Mouse (Mus musculus): Measurements from ENCODE around the gene Sh2b1. TPM values are rescaled to one million over a fixed set of nuclear protein-coding genes. Genes with fewer than 3 reads are reported as not detected.

Gene Sh2b1
- polyA plus RNA-seq, 2 experiments, result 8.3 to 12.4 TPM

- no peak overlapping the region for H3K4me3 ChIP-seq (ENCODE audit: insufficient read depth in 1 of 2, low read depth in 2 of 2, low read length in 2 of 2)
- no peak overlapping the region for H3K27ac ChIP-seq
- H3K27me3 ChIP-seq (ENCODE audit: control insufficient read depth, insufficient read depth, low read length), result no peaks in the 10 kb centered on the region
- DNase-seq (ENCODE audit: low read depth in 3 of 3, low spot score in 3 of 3) (peak in 2 of 3 experiments; percentile 36 to 37), ATAC-seq (ENCODE audit: insufficient read depth) (peak; percentile 36; the same call in 1 of the 2 replicates)
- TF ChIP-seq CTCF (IDR thresholded peaks at IDR 0.05; ENCODE audit: low read depth), result peak; percentile 87
- TF ChIP-seq EP300 (IDR thresholded peaks at IDR 0.05; ENCODE audit: low read depth), result no peak
- H3K4me1 ChIP-seq (replicated peaks; ENCODE audit: control insufficient read depth in 2 of 2, insufficient read depth in 2 of 2, low read length in 1 of 2), result peaks cover 0 to 18% of the 10 kb centered on the region in 2 experiments; a peak in 2 of 4 replicates
- no peaks in the 10 kb centered on the region; the same call in 1 of the 2 replicates for H3K36me3 ChIP-seq (replicated peaks; ENCODE audit: control insufficient read depth, insufficient read depth, low read depth)
- H3K9ac ChIP-seq (replicated peaks), result no peak overlapping the region
- WGBS (ENCODE audit: insufficient replicate concordance), result 52% methylated on average over 5 of the region's 5 CpGs
- H3K4me2 ChIP-seq (ENCODE audit: low read depth), result no peak overlapping the region
- no peaks in the 10 kb centered on the region for H3K9me3 ChIP-seq (ENCODE audit: control insufficient read depth, low read length)
These were observed 8.0 kb downstream of the Sh2b1 start for GRCm38 (mm10) chr7:126467271-126467670.

- ATAC-seq (ENCODE audit: insufficient read depth) (no peak), DNase-seq (ENCODE audit: low read depth in 3 of 3, low spot score in 3 of 3) (no peak)
- no peaks in the 10 kb centered on the region for H3K27me3 ChIP-seq (ENCODE audit: control insufficient read depth, insufficient read depth, low read length)
- H3K9ac ChIP-seq (replicated peaks), result no peak overlapping the region
- WGBS (ENCODE audit: insufficient replicate concordance), result 68% methylated on average over 5 of the region's 5 CpGs
- H3K4me3 ChIP-seq (ENCODE audit: insufficient read depth in 1 of 2, low read depth in 2 of 2, low read length in 2 of 2), result no peak overlapping the region
- H3K9me3 ChIP-seq (ENCODE audit: control insufficient read depth, low read length), result no peaks in the 10 kb centered on the region
- H3K4me1 ChIP-seq (replicated peaks; ENCODE audit: control insufficient read depth in 2 of 2, insufficient read depth in 2 of 2, low read length in 1 of 2), result peaks cover 0 to 18% of the 10 kb centered on the region in 2 experiments; a peak in 2 of 4 replicates
- H3K4me2 ChIP-seq (ENCODE audit: low read depth), result no peak overlapping the region
- TF ChIP-seq CTCF (IDR thresholded peaks at IDR 0.05; ENCODE audit: low read depth), result no peak
- TF ChIP-seq EP300 (IDR thresholded peaks at IDR 0.05; ENCODE audit: low read depth), result no peak
- no peaks in the 10 kb centered on the region; the same call in 1 of the 2 replicates for H3K36me3 ChIP-seq (replicated peaks; ENCODE audit: control insufficient read depth, insufficient read depth, low read depth)
- H3K27ac ChIP-seq, result no peak overlapping the region
These were observed 8.5 kb downstream of the Sh2b1 start for GRCm38 (mm10) chr7:126466707-126467106.

- no peak for TF ChIP-seq EP300 (IDR thresholded peaks at IDR 0.05; ENCODE audit: low read depth)
- TF ChIP-seq CTCF (IDR thresholded peaks at IDR 0.05; ENCODE audit: low read depth), result no peak
- no peaks in the 10 kb centered on the region for H3K9me3 ChIP-seq (ENCODE audit: control insufficient read depth, low read length)
- WGBS (ENCODE audit: insufficient replicate concordance), result 62% methylated on average over 9 of the region's 9 CpGs
- no peaks in the 10 kb centered on the region; the same call in 1 of the 2 replicates for H3K36me3 ChIP-seq (replicated peaks; ENCODE audit: control insufficient read depth, insufficient read depth, low read depth)
- no peaks in the 10 kb centered on the region for H3K27me3 ChIP-seq (ENCODE audit: control insufficient read depth, insufficient read depth, low read length)
- no peak for DNase-seq (ENCODE audit: low read depth in 3 of 3, low spot score in 3 of 3)
- no peak for ATAC-seq (ENCODE audit: insufficient read depth)
- H3K4me2 ChIP-seq (ENCODE audit: low read depth), result no peak overlapping the region
- H3K27ac ChIP-seq, result no peak overlapping the region
- H3K4me1 ChIP-seq (replicated peaks; ENCODE audit: control insufficient read depth in 2 of 2, insufficient read depth in 2 of 2, low read length in 1 of 2), result peaks cover 0 to 18% of the 10 kb centered on the region in 2 experiments; a peak in 2 of 4 replicates
- H3K4me3 ChIP-seq (ENCODE audit: insufficient read depth in 1 of 2, low read depth in 2 of 2, low read length in 2 of 2), result no peak overlapping the region
- no peak overlapping the region for H3K9ac ChIP-seq (replicated peaks)
These were observed 9.1 kb downstream of the Sh2b1 start for GRCm38 (mm10) chr7:126466116-126466515.

- no peak overlapping the region for H3K27ac ChIP-seq
- no peaks in the 10 kb centered on the region; the same call in 1 of the 2 replicates for H3K36me3 ChIP-seq (replicated peaks; ENCODE audit: control insufficient read depth, insufficient read depth, low read depth)
- TF ChIP-seq EP300 (IDR thresholded peaks at IDR 0.05; ENCODE audit: low read depth), result no peak
- no peak for TF ChIP-seq CTCF (IDR thresholded peaks at IDR 0.05; ENCODE audit: low read depth)
- H3K27me3 ChIP-seq (ENCODE audit: control insufficient read depth, insufficient read depth, low read length), result no peaks in the 10 kb centered on the region
- no peak for DNase-seq (ENCODE audit: low read depth in 3 of 3, low spot score in 3 of 3)
- H3K9me3 ChIP-seq (ENCODE audit: control insufficient read depth, low read length), result no peaks in the 10 kb centered on the region
- 28% methylated on average over 7 of the region's 7 CpGs for WGBS (ENCODE audit: insufficient replicate concordance)
- ATAC-seq (ENCODE audit: insufficient read depth), result no peak
- no peak overlapping the region for H3K4me2 ChIP-seq (ENCODE audit: low read depth)
- H3K4me1 ChIP-seq (replicated peaks; ENCODE audit: control insufficient read depth in 2 of 2, insufficient read depth in 2 of 2, low read length in 1 of 2), result peaks cover 0 to 16% of the 10 kb centered on the region in 2 experiments; a peak in 2 of 4 replicates
- H3K9ac ChIP-seq (replicated peaks), result no peak overlapping the region
- H3K4me3 ChIP-seq (ENCODE audit: insufficient read depth in 1 of 2, low read depth in 2 of 2, low read length in 2 of 2), result no peak overlapping the region
These were observed 9.8 kb downstream of the Sh2b1 start for GRCm38 (mm10) chr7:126465246-126466030.

- ATAC-seq (ENCODE audit: insufficient read depth) (no peak), DNase-seq (ENCODE audit: low read depth in 3 of 3, low spot score in 3 of 3) (no peak)
- Histone ChIP-seq H3K27ac (no peak overlapping the region), H3K36me3 (replicated peaks; ENCODE audit: control insufficient read depth, insufficient read depth, low read depth) (no peaks in the 10 kb centered on the region; the same call in 1 of the 2 replicates), H3K27me3 (ENCODE audit: control insufficient read depth, insufficient read depth, low read length) (no peaks in the 10 kb centered on the region), H3K4me1 (replicated peaks; ENCODE audit: control insufficient read depth in 2 of 2, insufficient read depth in 2 of 2, low read length in 1 of 2) (peaks cover 0 to 16% of the 10 kb centered on the region in 2 experiments; a peak in 2 of 4 replicates), H3K4me2 (ENCODE audit: low read depth) (no peak overlapping the region), H3K9ac (replicated peaks) (no peak overlapping the region), H3K9me3 (ENCODE audit: control insufficient read depth, low read length) (no peaks in the 10 kb centered on the region), H3K4me3 (ENCODE audit: insufficient read depth in 1 of 2, low read depth in 2 of 2, low read length in 2 of 2) (no peak overlapping the region)
- TF ChIP-seq CTCF (IDR thresholded peaks at IDR 0.05; ENCODE audit: low read depth) (no peak), EP300 (IDR thresholded peaks at IDR 0.05; ENCODE audit: low read depth) (no peak)
- WGBS (ENCODE audit: insufficient replicate concordance), result 51% methylated on average over 5 of the region's 5 CpGs
These were observed 10.4 kb downstream of the Sh2b1 start for GRCm38 (mm10) chr7:126464836-126465235.

All from liver, embryonic 14.5 days (tissue).